Mouse (Mus musculus): ENCODE results near the gene Gna13. TPM values are rescaled to one million over a fixed set of nuclear protein-coding genes. Genes with fewer than 3 reads are reported as not detected.

Gna13 gene
- polyA plus RNA-seq, 1 experiment from 2014 or later = 21.7 TPM

GRCm38 (mm10) chr11:109443468-109444263 lies 81.0 kb downstream of the Gna13 start:
- Histone ChIP-seq H3K4me3 (replicated peaks; ENCODE audit: low read depth, low read length) (no peak overlapping the region), H3K9me3 (ENCODE audit: control insufficient read depth, low read length) (no peaks in the 10 kb centered on the region), H3K27ac (replicated peaks; ENCODE audit: low read depth, low read length) (no peak overlapping the region), H3K9ac (replicated peaks; ENCODE audit: low read length) (no peak overlapping the region), H3K27me3 (ENCODE audit: control insufficient read depth, insufficient read depth, low read length) (no peaks in the 10 kb centered on the region), H3K36me3 (ENCODE audit: control insufficient read depth, insufficient read depth, low read length) (no peaks in the 10 kb centered on the region), H3K4me1 (ENCODE audit: control insufficient read depth, insufficient read depth, low read length) (peaks cover 9% of the 10 kb centered on the region), H3K4me2 (ENCODE audit: low read length) (no peak overlapping the region)
- WGBS = 90% methylated on average over 8 of the region's 8 CpGs
- no peak for ATAC-seq (ENCODE audit: low FRiP score, low TSS enrichment)
- no peak for DNase-seq

- Histone ChIP-seq H3K4me3 (replicated peaks; ENCODE audit: low read depth, low read length) (no peak overlapping the region), H3K9me3 (ENCODE audit: control insufficient read depth, low read length) (no peaks in the 10 kb centered on the region), H3K4me2 (ENCODE audit: low read length) (no peak overlapping the region), H3K27ac (replicated peaks; ENCODE audit: low read depth, low read length) (no peak overlapping the region), H3K4me1 (ENCODE audit: control insufficient read depth, insufficient read depth, low read length) (peaks cover 8% of the 10 kb centered on the region), H3K9ac (replicated peaks; ENCODE audit: low read length) (no peak overlapping the region), H3K36me3 (ENCODE audit: control insufficient read depth, insufficient read depth, low read length) (no peaks in the 10 kb centered on the region), H3K27me3 (ENCODE audit: control insufficient read depth, insufficient read depth, low read length) (no peaks in the 10 kb centered on the region)
- ATAC-seq (ENCODE audit: low FRiP score, low TSS enrichment) (no peak), DNase-seq (peak; percentile 49)
- 49% methylated on average over 7 of the region's 7 CpGs for WGBS
These were observed 82.0 kb downstream of the Gna13 start for GRCm38 (mm10) chr11:109444600-109444999.

GRCm38 (mm10) chr11:109445438-109446035 lies 82.9 kb downstream of the Gna13 start:
- H3K9ac ChIP-seq (replicated peaks; ENCODE audit: low read length) = no peak overlapping the region
- no peaks in the 10 kb centered on the region for H3K27me3 ChIP-seq (ENCODE audit: control insufficient read depth, insufficient read depth, low read length)
- H3K4me3 ChIP-seq (replicated peaks; ENCODE audit: low read depth, low read length) = no peak overlapping the region
- WGBS = 55% methylated on average over 13 of the region's 13 CpGs
- H3K4me1 ChIP-seq (ENCODE audit: control insufficient read depth, insufficient read depth, low read length) = no peaks in the 10 kb centered on the region
- no peaks in the 10 kb centered on the region for H3K36me3 ChIP-seq (ENCODE audit: control insufficient read depth, insufficient read depth, low read length)
- ATAC-seq (ENCODE audit: low FRiP score, low TSS enrichment) (no peak; the same call in 1 of the 2 replicates), DNase-seq (peak; percentile 84)
- H3K27ac ChIP-seq (replicated peaks; ENCODE audit: low read depth, low read length) = no peak overlapping the region
- no peak overlapping the region for H3K4me2 ChIP-seq (ENCODE audit: low read length)
- no peaks in the 10 kb centered on the region for H3K9me3 ChIP-seq (ENCODE audit: control insufficient read depth, low read length)

Other genes with a start within 250 kb of the Gna13 start
- gene E030025P04Rik, start 218.5 kb upstream of the Gna13 start, polyA plus RNA-seq (2014; fragmentation: Nextera tagmentation; extraction: Ambion mirVana) = not detected in 2 replicates
- 9.7 and 12.4 TPM in 2 replicates for gene Rgs9, start 64.7 kb upstream of the Gna13 start, polyA plus RNA-seq (2014; fragmentation: Nextera tagmentation; extraction: Ambion mirVana)
- gene 9930022D16Rik, start 51.1 kb downstream of the Gna13 start, polyA plus RNA-seq (2014; fragmentation: Nextera tagmentation; extraction: Ambion mirVana) = not detected in 2 replicates
- gene Amz2, start 63.1 kb downstream of the Gna13 start, polyA plus RNA-seq (2014; fragmentation: Nextera tagmentation; extraction: Ambion mirVana) = 63.6 and 78.7 TPM in 2 replicates
- 1.3 and 2.7 TPM in 2 replicates for gene Arsg, start 110.5 kb downstream of the Gna13 start, polyA plus RNA-seq (2014; fragmentation: Nextera tagmentation; extraction: Ambion mirVana)
- gene Slc16a6, start 110.8 kb downstream of the Gna13 start, polyA plus RNA-seq (2014; fragmentation: Nextera tagmentation; extraction: Ambion mirVana) = 2.8 and 3.1 TPM in 2 replicates
- 6.5 and 9.9 TPM in 2 replicates for gene Wipi1, start 249.1 kb downstream of the Gna13 start, polyA plus RNA-seq (2014; fragmentation: Nextera tagmentation; extraction: Ambion mirVana)

All from midbrain, embryonic 14.5 days (tissue).